Mouse (Mus musculus) hindbrain, embryonic 10.5 days (tissue): ENCODE results near the gene Btg2. TPM values are rescaled to one million over a fixed set of nuclear protein-coding genes. Genes with fewer than 3 reads are reported as not detected.

Source experiments
- DNase-seq: peaks from one replicate; pipeline ENCODE4 v3.0.0-alpha.2; 2017; ENCODE audit warnings: low spot score
- H3K27ac ChIP-seq: fragments of 300-500 bp; sonication (generic); 2 replicates; pipeline ENCODE4 v1.5.1; 2016; ENCODE audit warnings: mild to moderate bottlenecking, moderate library complexity
- H3K27me3 ChIP-seq: fragments of 300-500 bp; sonication (generic); 2 replicates; pipeline ENCODE4 v1.6.1; 2016; ENCODE audit warnings: mild to moderate bottlenecking; ENCODE audit not compliant: poor library complexity, insufficient read depth, severe bottlenecking
- H3K36me3 ChIP-seq: fragments of 300-500 bp; sonication (generic); 2 replicates; pipeline ENCODE4 v1.6.1; 2016; ENCODE audit warnings: mild to moderate bottlenecking, moderate library complexity
- H3K4me1 ChIP-seq: fragments of 300-500 bp; sonication (generic); replicated peaks from 2 replicates; pipeline ENCODE4 v1.6.1; 2016; ENCODE audit warnings: mild to moderate bottlenecking
- H3K4me3 ChIP-seq: fragments of 300-500 bp; sonication (generic); 2 replicates; pipeline ENCODE4 v1.5.1; 2016; ENCODE audit warnings: mild to moderate bottlenecking, moderate library complexity
- H3K9me3 ChIP-seq: fragments of 300-500 bp; sonication (generic); 2 replicates; pipeline ENCODE4 v1.6.1; 2016; ENCODE audit warnings: mild to moderate bottlenecking, moderate library complexity
- whole genome bisulfite sequencing: fragments of 180-500 bp; shearing (Covaris S2); methylation state at CpG from one replicate; pipeline ENCODE4 v1.1.7; 2016; 5-methylcytosine and 5-hydroxymethylcytosine counted together
- polyA plus RNA-seq: library from polyadenylated mRNA; unstranded; fragments of >200 nt; fragmentation: Nextera tagmentation; extraction: Ambion mirVana; gene quantifications from 2 replicates; pipeline ENCODE4 v1.2.1, GENCODE M21; 2016

Btg2 gene
- polyA plus RNA-seq, 1 experiment from 2014 or later: 117 TPM

GRCm38 (mm10) chr1:134071411-134072018 lies 7.4 kb downstream of the Btg2 start:
- no peaks in the 10 kb centered on the region for H3K27me3 ChIP-seq
- no peak overlapping the region for H3K4me3 ChIP-seq
- peak overlapping the region; percentile 87 for H3K27ac ChIP-seq
- WGBS: 44% methylated on average over 10 of the region's 10 CpGs
- H3K9me3 ChIP-seq: no peaks in the 10 kb centered on the region
- peaks cover 93% of the 10 kb centered on the region for H3K4me1 ChIP-seq
- peak; percentile 30 for DNase-seq
- peaks cover 23% of the 10 kb centered on the region for H3K36me3 ChIP-seq

- peak overlapping the region; percentile 87 for H3K27ac ChIP-seq
- DNase-seq: no peak
- 67% methylated on average over 8 of the region's 8 CpGs for WGBS
Observed at GRCm38 (mm10) chr1:134070099-134070669, 8.7 kb downstream of the Btg2 start.

DNA sequence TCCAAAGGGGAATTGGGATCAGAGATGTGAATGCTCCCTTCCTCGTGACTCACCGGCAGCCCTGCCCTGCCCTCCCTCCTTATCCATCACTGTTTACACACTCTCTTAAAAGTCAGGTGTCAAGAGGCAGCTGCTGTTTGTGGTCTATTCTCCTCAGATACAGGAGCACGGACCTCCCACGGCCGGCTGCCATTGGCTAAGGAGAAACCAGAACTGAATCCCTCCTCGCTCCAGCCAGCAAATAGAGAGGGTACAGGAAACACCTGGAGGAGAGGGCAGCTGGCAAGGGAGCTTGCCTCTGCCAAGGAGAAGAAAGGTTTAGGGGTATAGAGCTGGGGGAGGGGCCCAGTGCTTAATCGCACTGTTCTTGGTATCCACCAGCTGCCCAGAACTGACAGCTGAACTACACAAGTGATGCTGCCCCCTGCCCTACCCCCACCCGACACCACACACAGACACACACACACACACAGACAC lies 11.7 kb downstream of the Btg2 start:
- H3K4me3 ChIP-seq: peak overlapping the region; percentile 3; the same call in 1 of the 2 replicates
- WGBS: 17% methylated on average over 8 of the region's 8 CpGs
- no peaks in the 10 kb centered on the region for H3K36me3 ChIP-seq
- peaks cover 94% of the 10 kb centered on the region for H3K4me1 ChIP-seq
- peak overlapping the region; percentile 98 for H3K27ac ChIP-seq
- H3K9me3 ChIP-seq: no peaks in the 10 kb centered on the region
- no peaks in the 10 kb centered on the region for H3K27me3 ChIP-seq
- peak; percentile 31 for DNase-seq

More at GRCm38 (mm10) chr1:134070099-134070669, 8.7 kb downstream of the Btg2 start:
- no peak overlapping the region for H3K4me3 ChIP-seq
- no peaks in the 10 kb centered on the region for H3K9me3 ChIP-seq
- peaks cover 9% of the 10 kb centered on the region for H3K36me3 ChIP-seq
- no peaks in the 10 kb centered on the region for H3K27me3 ChIP-seq
- peaks cover 93% of the 10 kb centered on the region for H3K4me1 ChIP-seq

- WGBS: 61% methylated on average over 3 of the region's 3 CpGs
- no peaks in the 10 kb centered on the region for H3K9me3 ChIP-seq
- peaks cover 94% of the 10 kb centered on the region for H3K4me1 ChIP-seq
- H3K27ac ChIP-seq: peak overlapping the region; percentile 98
- H3K4me3 ChIP-seq: no peak overlapping the region
- no peaks in the 10 kb centered on the region for H3K36me3 ChIP-seq
- H3K27me3 ChIP-seq: no peaks in the 10 kb centered on the region
- DNase-seq: no peak
Observed at GRCm38 (mm10) chr1:134066554-134066953, 12.4 kb downstream of the Btg2 start.

DNA sequence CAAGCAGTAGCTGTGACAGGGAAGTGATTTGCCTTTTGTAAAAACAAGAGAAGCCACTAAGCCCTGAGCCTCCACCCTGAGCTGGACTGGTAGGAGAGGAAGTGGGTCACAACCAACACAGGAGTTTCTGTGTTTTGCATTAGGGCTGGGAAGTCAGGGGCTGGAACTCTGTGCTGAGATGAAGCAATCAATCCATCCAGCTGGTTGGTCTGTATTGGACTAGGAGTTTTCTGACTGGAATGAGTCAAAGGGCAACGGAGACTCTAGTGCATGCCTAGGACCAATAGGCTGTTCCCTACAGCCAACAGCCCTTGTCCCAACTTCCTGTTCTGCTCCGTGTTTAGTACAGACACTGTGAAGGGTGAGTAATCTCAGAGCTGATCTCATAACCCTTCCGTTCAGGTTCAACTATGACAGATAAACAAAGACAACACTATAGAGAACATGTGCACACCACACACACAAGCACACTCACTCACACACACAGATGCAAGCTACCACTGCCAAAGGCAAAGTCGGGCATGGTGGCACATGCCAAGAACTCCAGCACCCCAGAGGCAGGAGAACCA lies 13.6 kb downstream of the Btg2 start:
- no peak overlapping the region for H3K4me3 ChIP-seq
- no peaks in the 10 kb centered on the region for H3K36me3 ChIP-seq
- H3K4me1 ChIP-seq: peaks cover 94% of the 10 kb centered on the region
- H3K27ac ChIP-seq: peak overlapping the region; percentile 98
- no peak for DNase-seq
- no peaks in the 10 kb centered on the region for H3K27me3 ChIP-seq
- 76% methylated on average over 4 of the region's 4 CpGs for WGBS
- H3K9me3 ChIP-seq: no peaks in the 10 kb centered on the region

DNA sequence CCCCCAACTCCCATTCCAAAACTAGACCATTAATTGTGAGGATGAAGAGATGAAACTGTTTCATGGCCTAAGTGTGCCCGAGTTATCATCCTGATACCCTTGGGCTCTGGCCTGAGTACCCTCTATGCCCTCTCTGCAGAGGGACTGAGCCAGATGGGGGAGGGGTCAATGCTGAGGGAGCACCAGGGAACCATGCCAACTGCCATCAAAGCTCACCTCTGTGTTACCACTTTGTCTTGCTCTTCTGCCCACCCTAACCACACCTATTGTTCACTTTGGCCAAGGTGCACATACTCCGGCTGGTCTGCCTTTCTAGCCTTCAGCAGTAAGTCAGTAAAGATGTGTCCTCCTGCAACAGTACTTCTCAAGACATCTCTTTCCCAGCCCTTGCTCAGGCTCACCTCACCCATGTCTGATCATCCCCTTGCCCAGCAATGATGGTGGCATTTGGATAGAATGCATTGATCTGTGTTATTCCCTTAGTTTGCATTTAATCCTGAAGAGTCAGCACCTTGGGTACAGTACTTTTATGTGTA lies 14.6 kb downstream of the Btg2 start:
- WGBS: 83% methylated on average over 2 of the region's 2 CpGs
- Histone ChIP-seq H3K9me3 (no peaks in the 10 kb centered on the region), H3K4me1 (peaks cover 91% of the 10 kb centered on the region), H3K27ac (peak overlapping the region; percentile 98), H3K27me3 (no peaks in the 10 kb centered on the region), H3K4me3 (peak overlapping the region; percentile 42), H3K36me3 (no peaks in the 10 kb centered on the region)
- DNase-seq: no peak

DNA sequence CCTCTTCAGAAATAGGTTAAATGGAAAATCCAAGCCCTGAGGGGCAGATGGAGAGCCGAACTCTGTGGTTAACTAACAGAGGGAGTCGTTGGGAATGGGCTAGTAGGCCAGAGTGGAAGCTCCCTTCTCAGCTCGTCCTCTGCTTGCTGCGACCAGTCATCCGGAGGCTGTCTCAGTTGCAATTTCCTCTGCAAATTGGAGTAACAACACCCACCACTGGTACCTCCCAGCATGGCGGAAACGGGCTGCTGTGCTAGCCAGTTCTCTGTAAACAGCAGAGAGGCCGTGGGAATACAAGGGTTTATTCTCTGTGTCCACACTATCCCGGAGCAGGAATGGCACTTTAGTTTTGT lies 15.2 kb downstream of the Btg2 start:
- WGBS: 5% methylated on average over 9 of the region's 9 CpGs
- peaks cover 91% of the 10 kb centered on the region for H3K4me1 ChIP-seq
- H3K27ac ChIP-seq: peak overlapping the region; percentile 98
- no peaks in the 10 kb centered on the region for H3K9me3 ChIP-seq
- H3K27me3 ChIP-seq: no peaks in the 10 kb centered on the region
- peak overlapping the region; percentile 42 for H3K4me3 ChIP-seq
- DNase-seq: no peak
- H3K36me3 ChIP-seq: no peaks in the 10 kb centered on the region

DNA sequence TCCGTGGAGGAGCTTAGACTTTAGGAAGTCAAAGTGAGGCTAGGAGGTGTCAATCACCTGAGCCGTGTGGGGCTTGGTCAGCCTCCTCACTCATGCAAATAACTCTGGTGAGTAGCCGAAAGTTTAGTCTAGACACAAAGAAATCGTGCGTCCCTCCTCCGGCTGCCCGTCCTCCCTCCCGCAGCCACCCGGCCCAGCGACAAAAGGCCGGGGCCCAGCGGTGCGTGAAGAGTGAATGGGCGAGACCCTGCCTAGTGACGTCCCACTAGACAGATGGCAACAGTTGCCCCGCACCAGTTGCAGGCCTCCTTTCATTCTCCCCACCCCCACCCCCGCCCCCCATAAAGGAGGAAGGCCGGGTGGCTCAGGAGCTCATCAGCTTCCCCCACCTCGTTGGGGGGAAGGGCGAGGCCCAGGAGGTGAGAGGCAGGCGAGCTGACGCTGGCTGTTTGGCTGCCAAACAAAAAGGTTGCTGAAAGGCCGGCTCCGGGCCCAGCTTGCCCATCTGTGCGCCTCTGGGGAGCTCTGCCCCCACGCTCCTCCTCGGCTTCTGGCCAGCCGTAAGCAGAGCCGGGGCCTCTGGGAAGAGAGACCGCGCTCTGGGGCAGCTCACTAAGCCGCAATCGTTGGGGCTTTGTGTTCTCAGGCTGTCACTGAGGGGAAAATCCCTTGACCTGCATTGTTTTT lies 15.7 kb downstream of the Btg2 start:
- H3K27me3 ChIP-seq: no peaks in the 10 kb centered on the region
- no peaks in the 10 kb centered on the region for H3K9me3 ChIP-seq
- WGBS: under 1% methylated on average over 33 of the region's 33 CpGs
- DNase-seq: peak; percentile 96
- H3K4me3 ChIP-seq: peak overlapping the region; percentile 42
- H3K4me1 ChIP-seq: peaks cover 93% of the 10 kb centered on the region
- H3K27ac ChIP-seq: peak overlapping the region; percentile 98
- H3K36me3 ChIP-seq: no peaks in the 10 kb centered on the region

DNA sequence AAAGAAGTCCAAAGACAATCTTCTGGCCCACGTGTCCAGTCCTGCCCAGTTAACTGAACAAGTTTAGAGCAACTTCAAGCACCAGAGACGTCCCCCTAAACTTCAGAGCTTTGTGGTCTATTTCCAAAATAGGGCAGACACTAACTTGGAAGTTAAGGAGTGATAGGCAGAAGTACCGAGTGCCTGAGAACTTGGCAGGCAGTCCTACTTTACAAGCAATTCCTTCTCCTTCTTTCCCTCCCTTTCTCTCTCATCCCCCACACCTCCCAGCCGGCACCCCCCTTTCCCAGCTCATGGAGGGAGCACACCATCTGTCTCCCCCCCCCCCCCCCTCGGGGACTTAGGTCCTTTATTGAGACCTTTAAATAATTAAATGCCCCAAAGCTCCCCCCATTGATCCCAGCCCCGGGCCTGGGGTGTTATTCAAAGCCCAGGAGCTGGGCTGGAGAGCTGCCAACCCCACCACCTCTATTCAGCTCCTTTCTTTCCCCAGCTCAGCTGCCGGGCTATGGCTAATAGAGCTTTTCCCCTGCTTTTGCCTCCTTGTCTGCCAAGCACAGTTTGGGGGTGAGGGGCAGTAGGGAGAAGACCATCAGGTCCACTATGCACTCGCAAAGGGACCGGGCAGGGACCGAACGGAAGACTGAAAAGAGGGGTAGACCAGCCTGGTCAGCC lies 16.4 kb downstream of the Btg2 start:
- peak overlapping the region; percentile 52 for H3K4me3 ChIP-seq
- H3K27me3 ChIP-seq: no peaks in the 10 kb centered on the region
- H3K27ac ChIP-seq: peak overlapping the region; percentile 98
- peaks cover 91% of the 10 kb centered on the region for H3K4me1 ChIP-seq
- WGBS: 4% methylated on average over 11 of the region's 11 CpGs
- H3K9me3 ChIP-seq: no peaks in the 10 kb centered on the region
- no peaks in the 10 kb centered on the region for H3K36me3 ChIP-seq
- peak; percentile 84 for DNase-seq

DNA sequence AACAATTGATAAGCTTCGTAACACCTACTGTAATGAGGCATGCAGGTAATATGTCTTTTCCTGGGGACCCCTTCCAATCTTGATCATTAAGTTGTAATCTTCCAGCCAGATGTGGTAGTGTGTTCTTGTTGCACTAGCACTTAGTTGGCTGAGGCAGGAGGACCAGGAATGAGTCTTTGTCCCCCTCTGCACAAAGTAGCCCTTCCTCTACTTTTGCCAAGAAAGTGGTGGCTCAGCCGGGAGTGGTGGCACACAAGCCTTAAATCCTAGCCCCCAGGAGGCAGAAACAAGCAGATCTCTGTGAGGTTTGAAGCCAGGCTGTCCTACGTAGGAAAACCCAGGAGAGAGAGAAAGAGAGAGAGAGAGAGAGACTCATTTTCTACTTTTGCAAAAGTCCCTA lies 17.0 kb downstream of the Btg2 start:
- Histone ChIP-seq H3K9me3 (no peaks in the 10 kb centered on the region), H3K36me3 (no peaks in the 10 kb centered on the region), H3K27me3 (no peaks in the 10 kb centered on the region), H3K4me1 (peaks cover 87% of the 10 kb centered on the region), H3K27ac (peak overlapping the region; percentile 98), H3K4me3 (peak overlapping the region; percentile 52)
- no peak for DNase-seq
- 41% methylated on average over 3 of the region's 3 CpGs for WGBS

DNA sequence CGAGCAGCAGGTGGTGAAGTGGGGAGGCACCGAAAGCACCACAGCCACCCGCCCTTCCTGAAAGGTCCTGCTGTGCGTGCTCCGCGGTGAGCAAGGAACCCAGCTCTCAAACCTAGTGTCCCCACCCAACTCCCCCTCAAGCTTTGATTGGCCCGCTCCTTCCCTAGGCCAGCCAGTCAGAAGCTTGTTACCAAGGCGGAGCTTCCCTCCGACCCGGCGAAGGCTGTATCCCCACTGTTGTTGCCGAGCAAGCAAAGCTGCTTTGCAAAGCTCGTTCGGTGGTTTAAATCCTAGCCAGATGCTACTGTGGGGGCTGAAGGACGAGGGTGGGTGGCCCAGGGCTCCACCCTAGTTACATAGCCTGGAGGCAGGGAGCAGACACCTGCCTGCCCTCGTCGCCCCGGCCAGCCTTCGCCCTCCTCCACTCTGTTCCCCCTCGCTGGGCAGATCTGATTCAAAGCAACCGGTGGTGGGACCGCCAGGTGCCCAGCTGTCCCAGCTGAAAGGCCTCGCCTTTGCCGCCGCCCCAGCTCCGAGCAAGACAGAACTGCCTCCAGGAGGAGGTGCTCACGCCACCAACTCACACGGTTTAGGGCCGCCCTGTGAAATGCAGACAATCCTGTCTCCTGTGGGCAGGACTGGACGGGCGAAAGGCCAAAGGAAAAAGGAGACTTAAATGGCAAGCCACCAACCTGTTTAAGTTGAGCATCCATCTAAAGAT lies 17.9 kb downstream of the Btg2 start:
- Histone ChIP-seq H3K4me3 (peak overlapping the region; percentile 52), H3K27me3 (no peaks in the 10 kb centered on the region), H3K36me3 (no peaks in the 10 kb centered on the region), H3K9me3 (no peaks in the 10 kb centered on the region), H3K4me1 (peaks cover 79% of the 10 kb centered on the region), H3K27ac (peak overlapping the region; percentile 98)
- DNase-seq: peak; percentile 91
- under 1% methylated on average over 31 of the region's 31 CpGs for WGBS
